ENCODE assay signal across 24 mouse cellular contexts in the genomic region with DNA sequence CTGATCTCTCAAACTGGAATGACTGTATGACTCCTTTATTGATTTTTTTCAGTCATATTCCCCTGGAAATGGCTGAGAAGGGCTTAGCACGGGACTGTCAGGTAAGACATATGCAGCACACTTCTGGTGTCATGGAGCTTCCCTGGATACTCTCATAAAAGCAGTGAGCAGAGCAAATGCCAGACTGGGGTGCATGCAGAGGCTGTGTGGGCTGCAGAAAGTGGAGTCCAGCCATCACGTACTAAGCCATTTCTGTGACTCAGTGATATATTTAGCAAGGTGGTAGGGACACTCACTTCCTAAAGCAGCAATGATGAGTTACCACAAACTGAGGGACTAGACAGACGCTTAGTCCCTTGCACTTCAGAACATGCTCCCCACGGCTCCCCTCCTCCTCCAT. TPM values are rescaled to one million over a fixed set of nuclear protein-coding genes. Genes with fewer than 3 reads are reported as not detected.
"Had no signal": no experiment of that assay in that cellular context is flagged by ENCODE, and none has a peak within 500 bp of the region (broad histone marks: within the 10 kb centered on the region; RNA-seq: fewer than 3 reads in every experiment).

No protein-coding gene starts in this region.

- H3K4me3 ChIP-seq: intestine, embryonic 15.5 days; kidney, embryonic 15.5 days; limb, embryonic 10.5 days; limb, embryonic 13.5 days; liver, embryonic 12.5 days; liver, embryonic 15.5 days; lung, embryonic 15.5 days; megakaryocyte, embryonic 14.5 days; midbrain, embryonic 12.5 days; midbrain, embryonic 15.5 days; neural tube, embryonic 12.5 days; neural tube, embryonic 15.5 days had no signal

- H3K9me3 ChIP-seq: intestine, embryonic 15.5 days; kidney, embryonic 15.5 days; limb, embryonic 10.5 days; limb, embryonic 13.5 days; liver, embryonic 12.5 days; liver, embryonic 15.5 days; lung, embryonic 15.5 days; megakaryocyte, embryonic 14.5 days; midbrain, embryonic 12.5 days; midbrain, embryonic 15.5 days; neural tube, embryonic 12.5 days; neural tube, embryonic 15.5 days had no signal

- H3K9ac ChIP-seq: intestine, embryonic 15.5 days; kidney, embryonic 15.5 days; limb, embryonic 13.5 days; liver, embryonic 12.5 days; liver, embryonic 15.5 days; lung, embryonic 15.5 days; midbrain, embryonic 12.5 days; midbrain, embryonic 15.5 days; neural tube, embryonic 12.5 days; neural tube, embryonic 15.5 days had no signal

- ATAC-seq: intestine, embryonic 15.5 days; liver, embryonic 12.5 days; midbrain, embryonic 15.5 days had no signal

- H3K36me3 ChIP-seq: intestine, embryonic 15.5 days; kidney, embryonic 15.5 days; limb, embryonic 10.5 days; limb, embryonic 13.5 days; liver, embryonic 12.5 days; liver, embryonic 15.5 days; lung, embryonic 15.5 days; midbrain, embryonic 12.5 days; midbrain, embryonic 15.5 days; neural tube, embryonic 12.5 days; neural tube, embryonic 15.5 days had no signal

- H3K27ac ChIP-seq: intestine, embryonic 15.5 days; kidney, embryonic 15.5 days; limb, embryonic 10.5 days; limb, embryonic 13.5 days; liver, embryonic 12.5 days; liver, embryonic 15.5 days; lung, embryonic 15.5 days; midbrain, embryonic 12.5 days; midbrain, embryonic 15.5 days; neural tube, embryonic 12.5 days; neural tube, embryonic 15.5 days; stomach, postnatal 0 days had no signal

- H3K4me2 ChIP-seq: intestine, embryonic 15.5 days; kidney, embryonic 15.5 days; limb, embryonic 13.5 days; liver, embryonic 12.5 days; liver, embryonic 15.5 days; lung, embryonic 15.5 days; midbrain, embryonic 12.5 days; midbrain, embryonic 15.5 days; neural tube, embryonic 12.5 days; neural tube, embryonic 15.5 days had no signal

- H3K27me3 ChIP-seq: intestine, embryonic 15.5 days; limb, embryonic 13.5 days; lung, embryonic 15.5 days; midbrain, embryonic 12.5 days; midbrain, embryonic 15.5 days; neural tube, embryonic 12.5 days; neural tube, embryonic 15.5 days had no signal

- DNase-seq: kidney, adult 11 months; kidney, adult 8-10 months; kidney, postnatal 10 days; kidney, postnatal 4 days; liver; lung, adult 18-20 months; lung, postnatal 10 days; lung, postnatal 36 days; thymus, adult 2 months; thymus, postnatal 14 days; thymus, postnatal 4 days had no signal

- H3K4me1 ChIP-seq: intestine, embryonic 15.5 days; kidney, embryonic 15.5 days; limb, embryonic 10.5 days; limb, embryonic 13.5 days; liver, embryonic 12.5 days; liver, embryonic 15.5 days; lung, embryonic 15.5 days; megakaryocyte, embryonic 14.5 days; midbrain, embryonic 12.5 days; midbrain, embryonic 15.5 days; neural tube, embryonic 12.5 days; neural tube, embryonic 15.5 days had no signal

RNA-seq across cellular contexts. Expression of a gene that starts 9.4 kb away (rescaled TPM):
- polyA plus RNA-seq: liver, embryonic 12.5 days had no signal
